Mouse (Mus musculus): ENCODE data around the gene Med13l. TPM values are rescaled to one million over a fixed set of nuclear protein-coding genes. Genes with fewer than 3 reads are reported as not detected.

The Med13l gene
- 3.6 and 10.3 TPM in 2 replicates for polyA plus RNA-seq (2012; ENCODE audit: insufficient read depth, low replicate concordance)

GRCm38 (mm10) chr5:118560385-118561085 is at the start of gene Med13l:
TSS of gene Med13l (plus strand) at chr5:118560679.
- no peaks in the 10 kb centered on the region for H3K27me3 ChIP-seq (replicated peaks)
- peaks cover under 1% of the 10 kb centered on the region for H3K36me3 ChIP-seq (replicated peaks; ENCODE audit: low read length)
- H3K4me3 ChIP-seq (replicated peaks), result peak within 1 kb of the TSS; percentile 96
- TF ChIP-seq GATA1 (IDR thresholded peaks at IDR 0.05; ENCODE audit: borderline replicate concordance, low read length) (no peak), FLI1 (IDR thresholded peaks at IDR 0.05; ENCODE audit: low read length) (no peak)
- H3K9me3 ChIP-seq, result peaks cover under 1% of the 10 kb centered on the region; the same call in 1 of the 2 replicates
- H3K4me1 ChIP-seq, result peaks cover 71% of the 10 kb centered on the region

GRCm38 (mm10) chr5:118510969-118511368 is 49.5 kb upstream of the Med13l start:
- Histone ChIP-seq H3K4me1 (peaks cover 74% of the 10 kb centered on the region), H3K9me3 (no peaks in the 10 kb centered on the region; the same call in 1 of the 2 replicates), H3K4me3 (replicated peaks) (no peak overlapping the region), H3K27me3 (replicated peaks) (no peaks in the 10 kb centered on the region), H3K36me3 (replicated peaks; ENCODE audit: low read length) (no peaks in the 10 kb centered on the region)
- TF ChIP-seq FLI1 (IDR thresholded peaks at IDR 0.05; ENCODE audit: low read length), result no peak
- no peak for TF ChIP-seq GATA1 (IDR thresholded peaks at IDR 0.05; ENCODE audit: borderline replicate concordance, low read length)

- H3K4me3 ChIP-seq (replicated peaks), result peak overlapping the region; percentile 33
- peaks cover 3% of the 10 kb centered on the region for H3K27me3 ChIP-seq (replicated peaks)
- TF ChIP-seq FLI1 (IDR thresholded peaks at IDR 0.05; ENCODE audit: low read length) (no peak), GATA1 (IDR thresholded peaks at IDR 0.05; ENCODE audit: borderline replicate concordance, low read length) (no peak)
Observed at GRCm38 (mm10) chr5:118513005-118513404, 47.5 kb upstream of the Med13l start.

GRCm38 (mm10) chr5:118513629-118514526 is 46.6 kb upstream of the Med13l start:
- TF ChIP-seq FLI1 (IDR thresholded peaks at IDR 0.05; ENCODE audit: low read length) (no peak), GATA1 (IDR thresholded peaks at IDR 0.05; ENCODE audit: borderline replicate concordance, low read length) (no peak)
- peaks cover 3% of the 10 kb centered on the region for H3K36me3 ChIP-seq (replicated peaks; ENCODE audit: low read length)
- peak overlapping the region; percentile 92 for H3K4me3 ChIP-seq (replicated peaks)
- H3K27me3 ChIP-seq (replicated peaks), result peaks cover 3% of the 10 kb centered on the region
- no peaks in the 10 kb centered on the region for H3K9me3 ChIP-seq
- peaks cover 91% of the 10 kb centered on the region for H3K4me1 ChIP-seq

More at GRCm38 (mm10) chr5:118513005-118513404, 47.5 kb upstream of the Med13l start:
- Histone ChIP-seq H3K36me3 (replicated peaks; ENCODE audit: low read length) (peaks cover 3% of the 10 kb centered on the region), H3K4me1 (peaks cover 91% of the 10 kb centered on the region), H3K9me3 (no peaks in the 10 kb centered on the region)

- Histone ChIP-seq H3K36me3 (replicated peaks; ENCODE audit: low read length) (peaks cover 3% of the 10 kb centered on the region), H3K27me3 (replicated peaks) (peaks cover 3% of the 10 kb centered on the region), H3K4me1 (peaks cover 89% of the 10 kb centered on the region), H3K9me3 (no peaks in the 10 kb centered on the region), H3K4me3 (replicated peaks) (peak overlapping the region; percentile 92)
- TF ChIP-seq GATA1 (IDR thresholded peaks at IDR 0.05; ENCODE audit: borderline replicate concordance, low read length) (no peak), FLI1 (IDR thresholded peaks at IDR 0.05; ENCODE audit: low read length) (no peak)
Observed at GRCm38 (mm10) chr5:118514527-118514831, 46.0 kb upstream of the Med13l start.

GRCm38 (mm10) chr5:118514842-118515241 is 45.6 kb upstream of the Med13l start:
- TF ChIP-seq GATA1 (IDR thresholded peaks at IDR 0.05; ENCODE audit: borderline replicate concordance, low read length), result no peak
- no peak for TF ChIP-seq FLI1 (IDR thresholded peaks at IDR 0.05; ENCODE audit: low read length)
- no peaks in the 10 kb centered on the region for H3K9me3 ChIP-seq
- peaks cover 3% of the 10 kb centered on the region for H3K27me3 ChIP-seq (replicated peaks)
- H3K36me3 ChIP-seq (replicated peaks; ENCODE audit: low read length), result peaks cover 3% of the 10 kb centered on the region
- peak overlapping the region; percentile 92 for H3K4me3 ChIP-seq (replicated peaks)
- peaks cover 88% of the 10 kb centered on the region for H3K4me1 ChIP-seq

GRCm38 (mm10) chr5:118515280-118515721 is 45.2 kb upstream of the Med13l start:
- Histone ChIP-seq H3K27me3 (replicated peaks) (peaks cover 3% of the 10 kb centered on the region), H3K4me1 (peaks cover 85% of the 10 kb centered on the region), H3K4me3 (replicated peaks) (peak overlapping the region; percentile 79), H3K36me3 (replicated peaks; ENCODE audit: low read length) (peaks cover 3% of the 10 kb centered on the region), H3K9me3 (no peaks in the 10 kb centered on the region)
- TF ChIP-seq GATA1 (IDR thresholded peaks at IDR 0.05; ENCODE audit: borderline replicate concordance, low read length) (no peak), FLI1 (IDR thresholded peaks at IDR 0.05; ENCODE audit: low read length) (no peak)

GRCm38 (mm10) chr5:118516066-118516465 is 44.4 kb upstream of the Med13l start:
- Histone ChIP-seq H3K27me3 (replicated peaks) (peaks cover 5% of the 10 kb centered on the region), H3K9me3 (no peaks in the 10 kb centered on the region)
- TF ChIP-seq GATA1 (IDR thresholded peaks at IDR 0.05; ENCODE audit: borderline replicate concordance, low read length) (no peak), FLI1 (IDR thresholded peaks at IDR 0.05; ENCODE audit: low read length) (no peak)

GRCm38 (mm10) chr5:118516470-118516869 is 44.0 kb upstream of the Med13l start:
- Histone ChIP-seq H3K4me1 (peaks cover 80% of the 10 kb centered on the region), H3K36me3 (replicated peaks; ENCODE audit: low read length) (peaks cover 3% of the 10 kb centered on the region), H3K27me3 (replicated peaks) (peaks cover 9% of the 10 kb centered on the region), H3K9me3 (no peaks in the 10 kb centered on the region), H3K4me3 (replicated peaks) (no peak overlapping the region)
- TF ChIP-seq GATA1 (IDR thresholded peaks at IDR 0.05; ENCODE audit: borderline replicate concordance, low read length) (no peak), FLI1 (IDR thresholded peaks at IDR 0.05; ENCODE audit: low read length) (no peak)

More at GRCm38 (mm10) chr5:118516066-118516465, 44.4 kb upstream of the Med13l start:
- peaks cover 81% of the 10 kb centered on the region for H3K4me1 ChIP-seq
- H3K4me3 ChIP-seq (replicated peaks), result no peak overlapping the region
- H3K36me3 ChIP-seq (replicated peaks; ENCODE audit: low read length), result peaks cover 3% of the 10 kb centered on the region
